Mouse (Mus musculus): ENCODE data around the gene Jph2. TPM values are rescaled to one million over a fixed set of nuclear protein-coding genes. Genes with fewer than 3 reads are reported as not detected.

Jph2 gene
- polyA plus RNA-seq, 1 experiment from 2014 or later: 0.30 TPM

DNA sequence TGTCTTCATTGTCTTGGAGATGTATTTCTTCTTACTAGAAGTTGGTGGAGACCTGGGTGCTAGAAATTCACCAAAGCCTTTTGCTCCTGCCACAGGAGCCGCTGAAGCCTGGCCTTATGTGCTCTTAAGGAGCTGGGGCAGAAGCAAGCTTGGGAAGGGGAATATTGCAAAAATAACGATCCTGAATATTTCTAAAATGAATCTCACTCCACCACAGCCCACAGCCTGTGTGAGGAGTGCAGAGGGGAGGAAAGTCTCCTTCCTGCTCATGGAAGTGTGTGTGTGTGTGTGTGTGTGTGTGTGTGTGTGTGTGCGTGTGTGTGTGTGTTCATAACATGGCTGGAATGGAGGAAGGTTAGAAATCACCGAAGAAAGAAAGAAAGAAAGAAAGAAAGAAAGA lies 977 bp upstream of the Jph2 start:
- no peak for ATAC-seq (ENCODE audit: low read depth)
- H3K9ac ChIP-seq (ENCODE audit: low read depth, low read length): no peak overlapping the region
- no peak overlapping the region for H3K4me3 ChIP-seq (ENCODE audit: low read depth, low read length)
- 64% methylated on average over 4 of the region's 4 CpGs for WGBS (ENCODE audit: insufficient replicate concordance)
- H3K4me1 ChIP-seq (ENCODE audit: control insufficient read depth, low read depth, low read length): peaks cover 2% of the 10 kb centered on the region
- H3K4me2 ChIP-seq (ENCODE audit: low read depth, low read length): no peak overlapping the region
- no peaks in the 10 kb centered on the region for H3K27me3 ChIP-seq (ENCODE audit: control insufficient read depth, insufficient read depth, low read depth, low read length)
- H3K36me3 ChIP-seq (ENCODE audit: control insufficient read depth, insufficient read depth): no peaks in the 10 kb centered on the region
- H3K27ac ChIP-seq (ENCODE audit: low read length): no peak overlapping the region
- no peaks in the 10 kb centered on the region for H3K9me3 ChIP-seq (replicated peaks; ENCODE audit: control insufficient read depth, low read length)

DNA sequence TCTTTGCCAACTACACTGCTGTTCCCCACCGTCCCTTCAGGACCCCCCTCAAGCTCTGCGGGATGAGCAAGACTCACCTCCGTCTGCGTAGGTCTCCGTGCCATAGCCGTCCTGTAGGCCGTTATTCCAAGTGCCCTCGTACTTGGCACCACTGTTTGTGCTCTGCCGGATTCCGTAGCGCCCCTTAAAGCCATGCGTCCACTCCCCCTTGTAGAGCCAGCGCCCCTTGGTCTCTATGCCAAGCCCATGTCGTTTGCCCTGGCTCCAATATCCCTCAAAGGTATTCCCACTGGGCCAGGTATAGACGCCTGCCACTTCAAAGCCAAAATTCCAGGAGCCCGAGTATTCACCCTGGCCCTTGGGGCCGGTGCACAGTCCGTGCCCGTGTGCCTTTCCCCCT lies 722 bp downstream of the Jph2 start:
- H3K27ac ChIP-seq (ENCODE audit: low read length): no peak overlapping the region
- no peaks in the 10 kb centered on the region for H3K4me1 ChIP-seq (ENCODE audit: control insufficient read depth, low read depth, low read length)
- H3K4me3 ChIP-seq (ENCODE audit: low read depth, low read length): no peak overlapping the region
- H3K27me3 ChIP-seq (ENCODE audit: control insufficient read depth, insufficient read depth, low read depth, low read length): no peaks in the 10 kb centered on the region
- H3K9me3 ChIP-seq (replicated peaks; ENCODE audit: control insufficient read depth, low read length): no peaks in the 10 kb centered on the region
- 77% methylated on average over 19 of the region's 19 CpGs for WGBS (ENCODE audit: insufficient replicate concordance)
- no peaks in the 10 kb centered on the region for H3K36me3 ChIP-seq (ENCODE audit: control insufficient read depth, insufficient read depth)
- ATAC-seq (ENCODE audit: low read depth): no peak
- H3K4me2 ChIP-seq (ENCODE audit: low read depth, low read length): no peak overlapping the region
- H3K9ac ChIP-seq (ENCODE audit: low read depth, low read length): no peak overlapping the region

DNA sequence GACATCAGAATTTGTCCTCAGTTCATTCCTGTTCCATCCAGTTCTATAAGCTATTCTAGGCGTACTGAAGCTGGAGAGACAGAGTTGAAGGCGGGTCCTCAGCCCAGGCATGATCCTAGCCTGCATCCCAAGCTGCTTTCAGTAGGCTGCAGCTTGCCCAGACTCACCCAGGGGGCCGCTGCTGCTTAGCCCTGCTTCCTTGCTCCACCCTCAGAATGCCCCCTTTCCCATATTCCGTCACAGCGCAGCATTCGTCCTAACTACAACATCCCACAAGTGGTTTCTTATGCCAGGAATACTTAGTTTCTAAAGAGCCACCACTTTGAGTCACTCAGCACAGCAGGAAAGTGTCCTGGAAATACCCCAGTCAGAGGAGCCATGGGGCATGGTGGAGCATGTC lies 2.8 kb downstream of the Jph2 start:
- Histone ChIP-seq H3K36me3 (ENCODE audit: control insufficient read depth, insufficient read depth) (no peaks in the 10 kb centered on the region), H3K4me1 (ENCODE audit: control insufficient read depth, low read depth, low read length) (no peaks in the 10 kb centered on the region), H3K4me3 (ENCODE audit: low read depth, low read length) (no peak overlapping the region), H3K27me3 (ENCODE audit: control insufficient read depth, insufficient read depth, low read depth, low read length) (no peaks in the 10 kb centered on the region), H3K4me2 (ENCODE audit: low read depth, low read length) (no peak overlapping the region), H3K9ac (ENCODE audit: low read depth, low read length) (no peak overlapping the region), H3K9me3 (replicated peaks; ENCODE audit: control insufficient read depth, low read length) (no peaks in the 10 kb centered on the region), H3K27ac (ENCODE audit: low read length) (no peak overlapping the region)
- ATAC-seq (ENCODE audit: low read depth): no peak
- 55% methylated on average over 6 of the region's 6 CpGs for WGBS (ENCODE audit: insufficient replicate concordance)

DNA sequence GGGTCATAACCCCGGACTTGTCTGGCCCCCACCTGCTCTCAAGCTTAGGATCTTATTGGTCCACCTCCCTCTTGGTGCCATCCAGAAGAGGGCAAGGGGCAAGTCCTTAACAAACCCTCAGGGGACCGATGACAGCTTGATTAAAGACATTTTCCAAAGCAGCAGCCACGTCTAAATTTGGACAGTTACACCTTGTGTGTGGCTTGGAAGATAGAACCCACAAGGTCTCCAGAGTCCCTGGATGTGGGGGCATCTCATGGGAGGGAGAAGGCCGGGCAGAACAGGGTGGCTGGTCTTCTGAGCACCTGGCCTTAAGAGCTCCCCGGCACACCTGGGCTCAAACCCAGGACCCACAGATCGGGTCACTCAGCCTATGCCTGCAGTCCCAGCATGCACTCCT lies 3.8 kb downstream of the Jph2 start:
- Histone ChIP-seq H3K9me3 (replicated peaks; ENCODE audit: control insufficient read depth, low read length) (no peaks in the 10 kb centered on the region), H3K4me2 (ENCODE audit: low read depth, low read length) (no peak overlapping the region), H3K4me1 (ENCODE audit: control insufficient read depth, low read depth, low read length) (no peaks in the 10 kb centered on the region), H3K4me3 (ENCODE audit: low read depth, low read length) (no peak overlapping the region), H3K9ac (ENCODE audit: low read depth, low read length) (no peak overlapping the region), H3K27ac (ENCODE audit: low read length) (no peak overlapping the region), H3K27me3 (ENCODE audit: control insufficient read depth, insufficient read depth, low read depth, low read length) (no peaks in the 10 kb centered on the region), H3K36me3 (ENCODE audit: control insufficient read depth, insufficient read depth) (no peaks in the 10 kb centered on the region)
- ATAC-seq (ENCODE audit: low read depth): no peak
- WGBS (ENCODE audit: insufficient replicate concordance): 50% methylated on average over 6 of the region's 6 CpGs

DNA sequence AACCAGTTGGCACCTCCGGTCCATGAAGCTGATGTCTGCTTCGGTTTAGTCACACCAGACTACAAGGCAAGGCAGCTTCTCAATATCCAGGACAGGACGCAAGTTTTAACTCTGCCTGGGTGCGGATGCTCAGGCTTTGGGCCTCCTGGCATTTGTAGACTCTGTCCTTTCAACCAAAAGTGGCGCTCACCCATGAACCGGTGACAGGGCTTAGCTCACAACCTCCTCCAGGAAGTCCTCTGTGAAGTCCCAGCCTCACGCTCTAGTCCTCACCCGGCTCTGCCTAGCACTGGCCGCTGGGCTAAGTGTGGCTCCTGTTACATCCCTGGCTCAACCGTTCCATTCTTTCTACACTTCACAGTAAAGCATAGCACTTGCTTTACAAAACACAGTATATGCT lies 4.6 kb downstream of the Jph2 start:
- no peaks in the 10 kb centered on the region for H3K36me3 ChIP-seq (ENCODE audit: control insufficient read depth, insufficient read depth)
- no peak overlapping the region for H3K9ac ChIP-seq (ENCODE audit: low read depth, low read length)
- no peak overlapping the region for H3K27ac ChIP-seq (ENCODE audit: low read length)
- no peak overlapping the region for H3K4me3 ChIP-seq (ENCODE audit: low read depth, low read length)
- no peak for ATAC-seq (ENCODE audit: low read depth)
- no peaks in the 10 kb centered on the region for H3K27me3 ChIP-seq (ENCODE audit: control insufficient read depth, insufficient read depth, low read depth, low read length)
- H3K4me1 ChIP-seq (ENCODE audit: control insufficient read depth, low read depth, low read length): no peaks in the 10 kb centered on the region
- WGBS (ENCODE audit: insufficient replicate concordance): 75% methylated on average over 10 of the region's 10 CpGs
- H3K4me2 ChIP-seq (ENCODE audit: low read depth, low read length): no peak overlapping the region
- H3K9me3 ChIP-seq (replicated peaks; ENCODE audit: control insufficient read depth, low read length): no peaks in the 10 kb centered on the region

DNA sequence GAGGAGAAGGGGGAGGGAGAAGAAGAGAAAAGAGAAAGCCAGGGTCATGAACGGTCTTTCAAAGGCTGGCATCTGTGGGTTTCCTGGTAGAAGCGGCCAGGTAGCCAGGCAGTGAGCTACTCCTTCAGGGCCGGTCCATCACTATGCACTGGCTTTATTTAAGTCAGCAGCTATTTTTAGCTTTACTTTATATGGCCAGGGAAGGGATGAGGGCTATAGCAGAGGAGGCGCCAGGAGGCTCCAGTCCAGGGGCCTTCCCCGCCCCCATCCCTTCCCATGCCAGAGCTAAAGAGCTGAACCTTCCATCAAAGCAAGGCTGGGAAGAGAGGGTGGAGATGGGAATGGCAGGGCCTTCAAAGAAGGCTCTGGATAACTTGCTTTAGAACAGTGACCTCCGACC lies 5.4 kb downstream of the Jph2 start:
- 59% methylated on average over 6 of the region's 6 CpGs for WGBS (ENCODE audit: insufficient replicate concordance)
- H3K9ac ChIP-seq (ENCODE audit: low read depth, low read length): no peak overlapping the region
- H3K36me3 ChIP-seq (ENCODE audit: control insufficient read depth, insufficient read depth): no peaks in the 10 kb centered on the region
- no peak for ATAC-seq (ENCODE audit: low read depth)
- H3K9me3 ChIP-seq (replicated peaks; ENCODE audit: control insufficient read depth, low read length): no peaks in the 10 kb centered on the region
- H3K27me3 ChIP-seq (ENCODE audit: control insufficient read depth, insufficient read depth, low read depth, low read length): no peaks in the 10 kb centered on the region
- no peak overlapping the region for H3K27ac ChIP-seq (ENCODE audit: low read length)
- H3K4me1 ChIP-seq (ENCODE audit: control insufficient read depth, low read depth, low read length): no peaks in the 10 kb centered on the region
- no peak overlapping the region for H3K4me3 ChIP-seq (ENCODE audit: low read depth, low read length)
- no peak overlapping the region for H3K4me2 ChIP-seq (ENCODE audit: low read depth, low read length)

DNA sequence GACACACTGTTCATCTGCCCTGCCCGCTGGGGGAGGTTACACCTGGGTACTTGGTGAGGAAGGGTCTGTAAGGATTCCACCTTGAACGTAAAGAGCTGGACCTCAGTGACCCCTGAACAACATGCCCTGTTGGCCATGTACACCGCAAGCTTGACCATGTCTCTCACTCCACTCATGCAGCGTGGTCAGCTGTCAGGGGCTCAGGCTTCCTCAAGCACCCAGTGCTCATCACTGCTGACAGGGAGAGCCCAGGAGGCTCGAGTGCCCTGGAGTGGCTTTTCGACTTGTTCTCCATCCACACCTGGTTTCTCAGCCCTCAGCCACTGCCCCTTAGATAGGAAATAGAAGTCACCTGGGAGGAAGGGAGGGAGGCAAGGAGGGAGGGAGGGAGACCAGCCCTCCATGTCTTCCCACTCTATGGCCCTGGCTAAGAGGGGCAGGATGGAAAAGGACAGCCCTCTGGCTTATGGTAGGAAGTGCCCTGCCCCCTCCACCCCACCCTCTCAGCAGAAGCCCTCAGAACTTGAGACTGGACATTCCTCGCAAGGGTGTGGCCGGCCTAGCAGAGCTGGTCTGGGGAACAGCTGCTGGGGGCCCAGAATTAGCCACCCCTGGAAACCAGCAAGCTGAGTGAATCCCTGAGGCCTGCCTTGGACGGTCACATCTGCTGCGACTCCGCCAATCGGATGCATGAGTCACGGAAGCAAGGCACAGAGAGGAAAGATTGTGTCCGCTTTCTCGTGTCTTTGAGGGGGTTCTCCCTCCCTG lies 11.2 kb downstream of the Jph2 start:
- 61% methylated on average over 15 of the region's 15 CpGs for WGBS (ENCODE audit: insufficient replicate concordance)

DNA sequence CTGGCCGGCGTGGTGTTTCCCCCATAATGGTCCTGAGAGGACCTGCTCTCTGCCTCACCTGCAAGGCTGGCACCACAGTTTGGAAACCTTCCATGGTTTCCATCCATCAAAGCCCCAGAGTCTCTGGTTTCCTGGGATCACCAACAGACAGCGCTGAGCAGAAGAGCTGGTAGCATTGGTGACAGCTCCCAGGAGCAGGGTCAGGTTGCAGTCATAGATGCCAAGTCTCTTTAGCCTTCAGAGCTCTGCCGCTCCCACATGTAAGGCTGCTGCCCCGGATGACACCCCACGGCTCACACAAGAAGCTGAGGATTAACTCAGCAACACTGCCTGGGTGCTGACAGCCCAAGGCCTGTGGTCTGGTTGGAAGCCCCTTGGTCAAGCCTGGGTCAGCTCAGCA lies 12.7 kb downstream of the Jph2 start:
- 74% methylated on average over 6 of the region's 6 CpGs for WGBS (ENCODE audit: insufficient replicate concordance)
- Histone ChIP-seq H3K4me1 (ENCODE audit: control insufficient read depth, low read depth, low read length) (no peaks in the 10 kb centered on the region), H3K9me3 (replicated peaks; ENCODE audit: control insufficient read depth, low read length) (no peaks in the 10 kb centered on the region), H3K27me3 (ENCODE audit: control insufficient read depth, insufficient read depth, low read depth, low read length) (no peaks in the 10 kb centered on the region), H3K4me2 (ENCODE audit: low read depth, low read length) (no peak overlapping the region), H3K36me3 (ENCODE audit: control insufficient read depth, insufficient read depth) (no peaks in the 10 kb centered on the region), H3K27ac (ENCODE audit: low read length) (no peak overlapping the region), H3K9ac (ENCODE audit: low read depth, low read length) (no peak overlapping the region), H3K4me3 (ENCODE audit: low read depth, low read length) (no peak overlapping the region)
- no peak for ATAC-seq (ENCODE audit: low read depth)

More for the DNA sequence above, 11.2 kb downstream of the Jph2 start:
- no peaks in the 10 kb centered on the region for H3K36me3 ChIP-seq (ENCODE audit: control insufficient read depth, insufficient read depth)
- no peaks in the 10 kb centered on the region for H3K4me1 ChIP-seq (ENCODE audit: control insufficient read depth, low read depth, low read length)
- no peak overlapping the region for H3K4me3 ChIP-seq (ENCODE audit: low read depth, low read length)
- H3K4me2 ChIP-seq (ENCODE audit: low read depth, low read length): no peak overlapping the region
- no peak overlapping the region for H3K27ac ChIP-seq (ENCODE audit: low read length)
- no peak overlapping the region for H3K9ac ChIP-seq (ENCODE audit: low read depth, low read length)
- no peaks in the 10 kb centered on the region for H3K9me3 ChIP-seq (replicated peaks; ENCODE audit: control insufficient read depth, low read length)
- H3K27me3 ChIP-seq (ENCODE audit: control insufficient read depth, insufficient read depth, low read depth, low read length): no peaks in the 10 kb centered on the region
- ATAC-seq (ENCODE audit: low read depth): no peak; the same call in 1 of the 2 replicates

DNA sequence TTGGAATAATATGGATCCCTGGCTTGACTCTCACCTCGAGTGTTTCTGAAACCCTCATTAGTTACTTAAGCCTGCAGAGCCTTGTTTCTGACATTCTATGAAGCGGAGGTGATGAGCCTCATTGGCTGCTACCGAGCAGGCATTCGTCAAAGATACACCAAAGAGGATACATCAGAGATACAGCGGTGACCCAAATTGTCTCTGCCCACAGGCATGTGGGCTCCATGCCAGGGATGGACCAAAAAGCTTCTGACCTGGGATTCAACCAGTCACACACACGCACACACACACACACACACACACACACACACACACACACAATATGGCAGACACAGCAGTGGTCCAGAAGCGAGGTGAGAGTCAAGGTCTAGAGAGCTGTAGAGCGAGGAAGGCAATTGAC lies 16.5 kb downstream of the Jph2 start:
- H3K36me3 ChIP-seq (ENCODE audit: control insufficient read depth, insufficient read depth): no peaks in the 10 kb centered on the region
- no peak overlapping the region for H3K4me3 ChIP-seq (ENCODE audit: low read depth, low read length)
- no peak overlapping the region for H3K4me2 ChIP-seq (ENCODE audit: low read depth, low read length)
- 70% methylated on average over 8 of the region's 8 CpGs for WGBS (ENCODE audit: insufficient replicate concordance)
- peaks cover 13% of the 10 kb centered on the region for H3K27me3 ChIP-seq (ENCODE audit: control insufficient read depth, insufficient read depth, low read depth, low read length)
- H3K9ac ChIP-seq (ENCODE audit: low read depth, low read length): no peak overlapping the region
- H3K4me1 ChIP-seq (ENCODE audit: control insufficient read depth, low read depth, low read length): no peaks in the 10 kb centered on the region
- ATAC-seq (ENCODE audit: low read depth): no peak
- no peak overlapping the region for H3K27ac ChIP-seq (ENCODE audit: low read length)
- H3K9me3 ChIP-seq (replicated peaks; ENCODE audit: control insufficient read depth, low read length): no peaks in the 10 kb centered on the region

Measured in liver, embryonic 16.5 days (tissue).